Mouse (Mus musculus) thymus, adult 2 months (tissue): ENCODE measurements at regions not wholly inside any gene's neighbourhood (a gene's known extent, or its start where the extent isn't known, plus 50 kb on each side); places are given as distances from the start of the nearest gene placed in this dataset.

Experiments
- DNase-seq: peaks from one replicate; pipeline ENCODE4 v3.0.0; 2021
- H3K27ac ChIP-seq: fragments of 200-500 bp; 2 replicates; pipeline ENCODE4 v1.5.1; 2012; ENCODE audit warnings: low read length, control low read depth; ENCODE audit not compliant: control insufficient read depth, insufficient read depth
- H3K27me3 ChIP-seq: fragments of 200-500 bp; 2 replicates; pipeline ENCODE4 v1.6.1; 2012; ENCODE audit warnings: mild to moderate bottlenecking, low read length, moderate library complexity, mixed read lengths; ENCODE audit not compliant: control insufficient read depth, insufficient read depth
- H3K36me3 ChIP-seq: fragments of 200-500 bp; 2 replicates; pipeline ENCODE4 v1.6.1; 2012; ENCODE audit warnings: mild to moderate bottlenecking, low read length, moderate library complexity; ENCODE audit not compliant: control insufficient read depth, insufficient read depth
- H3K4me1 ChIP-seq: fragments of 200-500 bp; replicated peaks from 2 replicates; pipeline ENCODE4 v1.6.1; 2012; ENCODE audit warnings: low read length; ENCODE audit not compliant: control insufficient read depth, insufficient read depth
- H3K4me3 ChIP-seq: fragments of 200-500 bp; 2 replicates; pipeline ENCODE4 v1.5.1; 2012; ENCODE audit warnings: mild to moderate bottlenecking, low read length, control low read depth, moderate library complexity; ENCODE audit not compliant: control insufficient read depth, insufficient read depth
- CTCF ChIP-seq: fragments of 200-500 bp; IDR thresholded peaks from 2 replicates; pipeline ENCODE4 v1.5.1; 2012; ENCODE audit warnings: mild to moderate bottlenecking, control low read depth, low read length, moderate library complexity, borderline replicate concordance; ENCODE audit not compliant: control insufficient read depth, poor library complexity, insufficient read depth; ENCODE audit errors: extremely low read depth
- POLR2A ChIP-seq: fragments of 200-500 bp; IDR thresholded peaks from 2 replicates; pipeline ENCODE4 v1.6.1; 2012; ENCODE audit warnings: mild to moderate bottlenecking, low read length, control low read depth, moderate library complexity; ENCODE audit not compliant: control insufficient read depth, poor library complexity, insufficient read depth; ENCODE audit errors: extremely low read depth
- WGBS: fragments of 180-500 bp; shearing (Covaris S2); methylation state at CpG from one replicate; pipeline ENCODE4 v1.1.7; 2018; 5-methylcytosine and 5-hydroxymethylcytosine counted together

DNA sequence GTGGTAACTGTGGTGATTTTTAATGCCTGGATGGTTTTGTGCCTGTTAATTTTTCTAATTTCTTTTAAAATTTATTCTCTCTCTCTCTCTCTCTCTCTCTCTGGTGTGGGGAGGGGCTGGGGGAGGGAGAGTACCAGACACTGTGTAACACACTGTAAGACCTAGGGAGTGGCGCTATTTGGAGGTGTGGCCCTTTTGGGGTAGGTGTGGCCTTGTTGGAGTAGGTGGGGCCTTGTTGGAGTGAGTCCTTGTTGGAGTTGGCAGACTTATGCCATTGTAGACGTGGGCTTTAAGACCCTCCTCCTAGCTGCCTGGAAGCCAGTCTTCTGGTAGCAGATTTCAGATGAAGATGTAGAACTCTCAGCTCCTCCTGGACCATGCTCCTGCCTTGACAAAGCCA is 107.4 kb upstream of the Lhx5 start:
- TF ChIP-seq CTCF = no peak
- no peak for TF ChIP-seq POLR2A
- no peak for DNase-seq
- Histone ChIP-seq H3K4me3 (no peak overlapping the region), H3K27ac (no peak overlapping the region), H3K36me3 (no peaks in the 10 kb centered on the region), H3K4me1 (no peaks in the 10 kb centered on the region), H3K27me3 (no peaks in the 10 kb centered on the region; the same call in 1 of the 2 replicates)
- 92% methylated on average over 2 of the region's 2 CpGs for WGBS

DNA sequence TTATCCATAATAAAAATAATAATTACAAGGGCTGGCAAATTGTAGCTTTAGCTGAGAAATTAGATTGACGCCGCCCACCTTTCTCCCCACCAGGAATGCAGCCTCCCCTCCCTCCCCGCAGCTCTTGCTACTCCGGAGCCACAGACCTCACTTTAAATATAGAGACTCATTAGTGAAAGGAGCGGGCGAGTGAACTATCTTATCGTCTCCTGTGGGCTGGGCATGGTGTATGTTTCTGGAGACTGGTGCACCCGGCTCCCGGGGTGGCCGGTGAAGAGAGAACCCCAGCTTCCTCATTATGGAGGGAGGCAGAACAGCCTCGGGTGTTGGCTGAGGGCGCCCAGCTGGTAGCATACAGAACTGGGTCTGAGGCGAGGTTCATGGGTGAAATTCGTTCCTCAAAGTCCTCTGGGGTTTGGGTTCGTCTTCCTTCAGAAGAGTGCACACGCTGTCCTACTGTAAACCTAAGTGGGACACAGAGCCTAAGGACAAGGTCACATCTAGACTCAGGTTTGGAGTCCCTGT is 106.1 kb upstream of the Lhx5 start:
- no peak for DNase-seq
- no peaks in the 10 kb centered on the region; the same call in 1 of the 2 replicates for H3K27me3 ChIP-seq
- H3K27ac ChIP-seq = no peak overlapping the region
- no peaks in the 10 kb centered on the region for H3K36me3 ChIP-seq
- H3K4me3 ChIP-seq = no peak overlapping the region
- TF ChIP-seq CTCF = no peak
- TF ChIP-seq POLR2A = no peak
- 47% methylated on average over 16 of the region's 16 CpGs for WGBS
- H3K4me1 ChIP-seq = no peaks in the 10 kb centered on the region

DNA sequence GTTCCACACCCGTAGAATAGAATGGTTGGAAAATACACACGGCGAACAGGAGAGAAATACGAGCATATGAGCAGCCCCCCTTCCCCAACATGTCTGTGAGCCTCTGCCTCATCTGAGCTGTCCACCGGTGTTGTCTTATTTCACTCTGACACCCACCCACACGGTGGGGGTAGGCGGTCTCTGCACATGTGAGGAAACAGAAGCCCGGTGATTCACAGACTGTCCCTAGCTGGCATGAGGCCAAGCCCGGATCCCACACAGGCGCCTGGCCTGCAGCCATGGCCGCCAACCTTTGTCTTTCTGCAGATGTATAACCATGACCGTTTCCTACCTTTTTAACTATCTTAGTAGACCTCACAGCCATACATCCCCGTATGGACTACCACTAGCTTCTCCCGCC is 99.5 kb upstream of the Lhx5 start:
- Histone ChIP-seq H3K4me1 (no peaks in the 10 kb centered on the region), H3K27ac (no peak overlapping the region), H3K27me3 (no peaks in the 10 kb centered on the region), H3K36me3 (no peaks in the 10 kb centered on the region), H3K4me3 (no peak overlapping the region)
- no peak for TF ChIP-seq POLR2A
- TF ChIP-seq CTCF = no peak
- WGBS = 83% methylated on average over 14 of the region's 14 CpGs
- no peak for DNase-seq

DNA sequence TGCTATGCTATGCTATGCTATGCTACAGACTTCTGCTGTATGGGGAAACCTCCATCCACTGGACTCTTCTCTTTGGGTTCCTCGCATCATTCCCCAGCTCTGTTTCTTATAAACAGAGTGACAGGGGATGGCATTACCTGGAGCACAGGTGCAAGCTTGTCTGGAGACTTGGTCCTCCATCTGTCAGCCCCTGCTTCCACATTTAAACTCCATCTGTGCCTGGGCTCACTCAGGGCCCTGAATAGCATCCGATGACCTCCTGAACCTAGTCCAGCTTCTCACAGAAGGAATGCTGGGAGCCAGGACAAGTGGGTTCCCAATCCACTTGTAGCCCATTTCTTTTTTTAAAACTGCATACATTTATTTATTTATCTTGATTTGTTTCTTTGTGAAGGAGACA is 92.3 kb upstream of the Lhx5 start:
- TF ChIP-seq CTCF = no peak
- TF ChIP-seq POLR2A = no peak
- H3K27me3 ChIP-seq = no peaks in the 10 kb centered on the region
- no peak overlapping the region for H3K27ac ChIP-seq
- no peak for DNase-seq
- H3K4me3 ChIP-seq = no peak overlapping the region
- no peaks in the 10 kb centered on the region for H3K4me1 ChIP-seq
- H3K36me3 ChIP-seq = no peaks in the 10 kb centered on the region
- 87% methylated on average over 2 of the region's 2 CpGs for WGBS

DNA sequence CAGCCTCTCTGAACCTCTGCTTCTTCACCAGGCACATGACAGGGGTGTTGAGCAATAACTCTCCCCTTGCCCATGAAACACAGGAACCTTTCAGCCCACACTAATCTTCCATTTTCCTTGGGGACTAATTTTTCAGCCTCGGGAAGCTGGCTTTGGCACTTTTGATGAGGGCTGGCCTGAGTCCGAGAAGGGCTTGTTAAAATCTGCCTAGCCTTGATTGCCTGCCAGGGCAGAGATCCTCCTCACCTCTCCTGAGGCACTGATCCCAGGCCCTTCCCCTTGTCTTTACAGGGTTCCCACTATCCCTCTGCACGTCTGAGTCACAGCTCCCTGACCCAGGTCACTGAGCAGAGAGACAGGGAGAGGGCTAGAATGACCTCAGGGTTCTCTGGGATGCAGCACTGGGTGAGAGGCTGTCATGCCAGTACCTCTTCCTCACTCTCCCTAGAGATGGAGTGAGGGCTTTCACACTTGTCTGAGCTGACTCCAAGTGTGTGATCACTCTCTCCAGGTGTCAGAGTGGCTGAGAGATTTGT is 90.7 kb upstream of the Lhx5 start:
- no peak for TF ChIP-seq CTCF
- no peak for TF ChIP-seq POLR2A
- no peaks in the 10 kb centered on the region for H3K4me1 ChIP-seq
- 60% methylated on average over 3 of the region's 3 CpGs for WGBS
- no peak overlapping the region for H3K4me3 ChIP-seq
- H3K36me3 ChIP-seq = no peaks in the 10 kb centered on the region
- no peak for DNase-seq
- H3K27me3 ChIP-seq = no peaks in the 10 kb centered on the region
- H3K27ac ChIP-seq = no peak overlapping the region

DNA sequence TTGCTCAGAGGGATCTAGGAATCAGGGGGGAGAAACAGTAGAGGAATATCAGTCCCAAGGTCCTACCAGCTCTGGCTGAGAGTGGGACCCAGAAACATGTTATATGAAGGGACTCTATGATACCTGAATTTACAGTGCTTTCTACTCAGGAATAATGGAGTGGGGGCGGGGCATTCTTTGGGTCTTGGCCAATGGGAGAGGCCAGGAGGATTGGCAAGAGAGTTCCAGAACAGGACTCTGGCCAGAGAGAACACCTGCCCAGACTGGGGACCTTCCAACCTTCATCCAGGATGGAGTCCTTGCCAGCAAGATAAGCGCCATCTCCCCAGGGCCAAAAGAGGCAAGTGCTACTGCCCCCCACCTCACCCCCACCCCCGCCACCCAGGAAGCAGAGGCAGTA is 81.0 kb upstream of the Lhx5 start:
- no peak for TF ChIP-seq CTCF
- TF ChIP-seq POLR2A = no peak
- Histone ChIP-seq H3K27me3 (no peaks in the 10 kb centered on the region; the same call in 1 of the 2 replicates), H3K4me1 (no peaks in the 10 kb centered on the region), H3K36me3 (no peaks in the 10 kb centered on the region), H3K4me3 (no peak overlapping the region), H3K27ac (no peak overlapping the region)
- WGBS = 95% methylated on average over 3 of the region's 3 CpGs
- no peak for DNase-seq

DNA sequence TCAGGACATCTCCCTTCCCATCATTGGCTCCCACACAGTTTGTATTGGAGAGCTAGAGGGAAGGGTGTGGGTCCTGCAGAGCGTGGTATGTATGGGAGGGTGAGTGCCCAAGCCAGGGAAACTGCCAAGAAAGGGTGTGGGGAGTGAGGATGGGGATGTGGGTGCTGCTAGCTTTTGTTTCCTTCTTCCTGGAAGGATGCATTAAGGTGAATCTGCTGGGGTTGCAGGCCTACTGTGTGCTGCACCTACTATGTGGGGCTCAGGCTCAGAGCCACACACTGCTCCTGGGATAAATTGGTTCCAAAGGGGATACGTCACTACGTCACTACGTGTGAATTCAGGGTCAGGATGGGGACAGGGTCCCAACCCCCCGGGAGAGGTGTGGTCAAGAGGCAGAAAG is 79.7 kb upstream of the Lhx5 start:
- 60% methylated on average over 5 of the region's 5 CpGs for WGBS
- Histone ChIP-seq H3K4me1 (no peaks in the 10 kb centered on the region), H3K27me3 (no peaks in the 10 kb centered on the region; the same call in 1 of the 2 replicates), H3K4me3 (no peak overlapping the region), H3K36me3 (no peaks in the 10 kb centered on the region), H3K27ac (no peak overlapping the region)
- TF ChIP-seq POLR2A (no peak), CTCF (no peak)
- DNase-seq = no peak
